Mouse (Mus musculus) brain, adult 2 months (tissue): ENCODE data around the gene Strn.
A peak's percentile ranks its signal among the peaks of the same experiment; 100 is the strongest.
"Not testable (repeated sequence)": the region's sequence is repeated elsewhere in the genome, so short reads cannot be mapped to it uniquely, and the experiment has no call there.

Source experiments
- DNase-seq: peaks from one replicate; pipeline ENCODE4 v3.0.0; 2011; ENCODE audit warnings: low read depth, low spot score

Strn gene

GRCm38 (mm10) chr17:78710258-78710657 is 26.7 kb downstream of the Strn start:
- no peak for DNase-seq

GRCm38 (mm10) chr17:78708422-78708821 is 28.6 kb downstream of the Strn start:
- no peak for DNase-seq

- no peak for DNase-seq
Measured at GRCm38 (mm10) chr17:78702988-78703387, 34.0 kb downstream of the Strn start.

- no peak for DNase-seq
Measured at GRCm38 (mm10) chr17:78698965-78699364, 38.0 kb downstream of the Strn start.

- DNase-seq, result peak; percentile 56
Measured at GRCm38 (mm10) chr17:78697462-78697861, 39.5 kb downstream of the Strn start.

- no peak for DNase-seq
Measured at GRCm38 (mm10) chr17:78696922-78697321, 40.1 kb downstream of the Strn start.

GRCm38 (mm10) chr17:78689231-78689630 is 47.8 kb downstream of the Strn start:
- DNase-seq, result not testable (repeated sequence)

GRCm38 (mm10) chr17:78687971-78688370 is 49.0 kb downstream of the Strn start:
- DNase-seq, result no peak

- DNase-seq, result no peak
Measured at GRCm38 (mm10) chr17:78685004-78685403, 52.0 kb downstream of the Strn start.

- DNase-seq, result peak; percentile 52
Measured at GRCm38 (mm10) chr17:78682351-78682750, 54.6 kb downstream of the Strn start.

- no peak for DNase-seq
Measured at GRCm38 (mm10) chr17:78679503-78679902, 57.5 kb downstream of the Strn start.

- DNase-seq, result peak; percentile 91
Measured at GRCm38 (mm10) chr17:78676813-78677212, 60.2 kb downstream of the Strn start.

- peak; percentile 50 for DNase-seq
Measured at GRCm38 (mm10) chr17:78664962-78665545, 71.9 kb downstream of the Strn start.

GRCm38 (mm10) chr17:78654841-78655240 is 82.2 kb downstream of the Strn start:
- DNase-seq, result no peak

GRCm38 (mm10) chr17:78643853-78644475 is 93.0 kb downstream of the Strn start:
- DNase-seq, result peak; percentile 56

GRCm38 (mm10) chr17:78642259-78642658 is 94.7 kb downstream of the Strn start:
- no peak for DNase-seq

- DNase-seq, result no peak
Measured at GRCm38 (mm10) chr17:78640387-78640786, 96.6 kb downstream of the Strn start.

- DNase-seq, result no peak
Measured at GRCm38 (mm10) chr17:78639099-78639498, 97.9 kb downstream of the Strn start.

GRCm38 (mm10) chr17:78637140-78637539 is 99.9 kb downstream of the Strn start:
- no peak for DNase-seq

- DNase-seq, result no peak
Measured at GRCm38 (mm10) chr17:78635616-78636015, 101.4 kb downstream of the Strn start.

GRCm38 (mm10) chr17:78624941-78625340 is 112.1 kb downstream of the Strn start:
- DNase-seq, result no peak

GRCm38 (mm10) chr17:78621863-78622262 is 115.1 kb downstream of the Strn start:
- DNase-seq, result no peak

- no peak for DNase-seq
Measured at GRCm38 (mm10) chr17:78620740-78621139, 116.3 kb downstream of the Strn start.

GRCm38 (mm10) chr17:78619981-78620380 is 117.0 kb downstream of the Strn start:
- no peak for DNase-seq
